Mouse (Mus musculus) urinary bladder, postnatal 25 days (tissue): Measurements from ENCODE around the gene Zfp629.

Experiments
- DNase-seq: peaks from one replicate; pipeline ENCODE4 v3.0.0; 2022; ENCODE audit warnings: low spot score

Gene Zfp629

DNA sequence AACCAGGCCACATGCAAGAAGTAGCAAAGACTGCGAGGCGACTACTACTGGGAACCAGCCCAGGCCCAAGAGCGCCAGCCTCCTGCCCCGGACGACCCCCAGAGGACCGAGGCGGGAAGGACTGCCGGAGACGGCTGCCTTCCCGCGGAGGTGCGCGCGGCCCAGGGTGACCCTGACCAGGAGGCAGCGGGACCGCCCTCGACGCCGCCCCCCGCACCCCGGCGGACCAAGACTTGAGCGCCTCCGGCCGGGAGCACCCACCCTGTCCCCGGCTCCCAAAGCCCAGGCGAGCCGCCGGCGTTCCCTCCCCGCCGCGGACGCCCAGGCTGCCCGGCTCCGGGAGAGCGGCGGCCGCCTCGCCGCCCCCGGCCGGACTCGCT lies 1.1 kb downstream of the Zfp629 start:
- no peak for DNase-seq

DNA sequence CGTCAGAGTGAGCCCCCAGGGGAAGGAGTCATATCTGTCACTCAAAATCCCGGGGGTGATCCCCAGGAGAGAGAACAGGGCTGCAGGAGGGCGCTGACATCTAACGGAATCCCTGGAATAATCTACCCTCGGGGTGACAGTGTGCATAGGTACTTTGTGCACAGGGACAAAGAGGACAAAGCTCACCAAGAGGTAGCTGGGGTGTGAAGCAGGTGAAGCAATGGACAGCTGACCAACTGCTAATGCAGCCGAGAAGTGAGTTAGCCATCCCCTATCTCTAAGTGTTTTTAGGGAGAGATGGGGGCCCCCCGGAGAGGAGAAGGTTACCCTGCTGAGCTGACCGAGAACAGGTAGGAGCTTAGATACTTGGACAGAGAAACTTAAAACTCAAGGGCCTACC lies 1.5 kb downstream of the Zfp629 start:
- DNase-seq: no peak

DNA sequence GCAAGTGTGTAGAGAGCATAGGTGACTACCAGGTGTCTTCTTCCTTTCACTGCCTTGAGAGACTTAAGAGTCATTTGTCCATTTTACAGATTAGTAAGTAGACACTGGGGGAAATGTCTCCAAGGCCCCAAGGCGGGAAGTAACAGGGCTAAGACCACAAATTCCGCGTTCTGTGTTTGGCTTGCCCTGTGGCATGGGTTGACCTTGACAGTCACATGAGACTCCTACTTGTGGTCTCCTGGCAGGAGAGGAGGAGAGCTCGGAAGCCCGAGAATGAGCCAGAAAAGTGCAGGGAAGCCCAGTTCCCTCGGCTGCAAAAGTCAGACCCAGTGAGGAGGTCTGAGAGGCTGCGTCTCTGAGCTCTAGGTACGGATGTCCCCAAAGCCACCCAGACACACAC lies 2.1 kb downstream of the Zfp629 start:
- no peak for DNase-seq

DNA sequence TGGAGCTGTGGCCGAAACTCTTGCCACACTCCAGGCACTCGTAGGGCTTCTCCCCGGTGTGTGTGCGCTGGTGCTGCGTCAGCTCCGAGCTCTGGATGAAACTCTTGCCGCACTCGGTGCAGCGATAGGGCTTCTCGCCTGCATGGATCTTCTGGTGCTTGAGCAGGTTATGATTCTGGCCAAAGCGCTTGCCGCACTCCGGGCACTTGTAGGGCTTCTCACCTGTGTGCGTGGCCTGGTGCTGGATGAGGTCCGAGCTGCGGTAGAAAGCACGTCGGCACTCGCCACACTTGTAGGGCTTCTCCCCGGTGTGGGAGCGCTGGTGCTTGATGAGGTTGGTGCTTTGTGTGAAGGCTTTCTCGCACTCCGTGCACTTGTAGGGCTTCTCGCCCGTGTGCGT lies 4.0 kb downstream of the Zfp629 start:
- DNase-seq: no peak

DNA sequence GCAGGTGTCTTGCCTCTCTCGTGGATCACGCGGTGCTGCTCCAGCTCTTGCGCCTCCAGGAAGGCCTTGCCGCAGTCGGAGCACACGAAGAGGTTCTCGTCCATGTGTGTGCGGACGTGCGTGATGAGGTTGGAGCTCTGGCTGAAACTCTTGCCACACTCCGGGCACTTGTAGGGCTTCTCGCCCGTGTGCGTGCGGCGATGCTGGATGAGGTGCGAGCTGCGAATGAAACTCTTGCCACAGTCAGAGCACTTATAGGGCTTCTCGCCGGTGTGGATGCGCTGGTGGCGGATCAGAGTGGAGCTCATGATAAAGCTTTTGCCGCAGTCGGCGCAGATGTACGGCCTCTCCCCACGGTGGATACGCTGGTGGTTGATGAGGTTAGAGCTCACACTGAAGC lies 4.6 kb downstream of the Zfp629 start:
- no peak for DNase-seq

DNA sequence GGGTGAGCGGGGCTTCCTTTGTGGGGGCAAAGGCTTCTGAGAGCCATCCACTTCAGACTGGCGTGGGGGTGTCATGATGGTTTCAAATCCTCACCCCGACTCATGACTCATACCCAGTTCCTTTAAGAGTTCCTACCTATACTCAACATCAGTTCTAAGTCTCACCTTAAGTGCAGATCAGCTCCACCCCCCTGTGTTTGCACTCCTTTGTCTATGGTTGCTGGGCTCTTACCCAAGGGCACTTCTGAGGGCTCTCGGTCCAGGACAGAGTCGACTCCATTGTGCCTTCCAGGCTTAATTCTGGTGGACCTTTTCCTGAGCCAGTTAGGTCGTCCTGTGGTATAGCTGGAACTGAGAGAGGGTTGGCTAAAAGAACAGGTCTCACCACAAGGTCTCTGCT lies 8.4 kb downstream of the Zfp629 start:
- DNase-seq: no peak

DNA sequence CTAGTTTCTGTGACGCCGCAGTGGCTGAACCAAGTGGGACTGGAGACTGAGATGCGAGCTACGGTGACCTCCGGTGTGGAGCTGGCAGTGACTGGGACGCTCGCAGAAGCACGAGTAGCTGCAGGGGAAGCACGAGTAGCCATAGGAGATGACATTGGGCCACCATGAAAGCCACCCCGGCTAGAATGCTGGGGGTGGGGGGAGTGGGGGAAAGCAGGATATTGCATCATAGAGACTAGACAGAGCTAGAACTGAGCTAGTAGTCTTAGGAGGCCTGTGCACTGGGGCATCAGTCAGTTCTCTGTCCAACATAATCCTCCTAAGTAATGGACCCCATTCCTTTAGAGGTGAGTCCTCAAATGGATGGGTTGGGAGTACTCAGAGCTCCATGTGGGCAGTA lies 11.3 kb downstream of the Zfp629 start:
- no peak for DNase-seq

DNA sequence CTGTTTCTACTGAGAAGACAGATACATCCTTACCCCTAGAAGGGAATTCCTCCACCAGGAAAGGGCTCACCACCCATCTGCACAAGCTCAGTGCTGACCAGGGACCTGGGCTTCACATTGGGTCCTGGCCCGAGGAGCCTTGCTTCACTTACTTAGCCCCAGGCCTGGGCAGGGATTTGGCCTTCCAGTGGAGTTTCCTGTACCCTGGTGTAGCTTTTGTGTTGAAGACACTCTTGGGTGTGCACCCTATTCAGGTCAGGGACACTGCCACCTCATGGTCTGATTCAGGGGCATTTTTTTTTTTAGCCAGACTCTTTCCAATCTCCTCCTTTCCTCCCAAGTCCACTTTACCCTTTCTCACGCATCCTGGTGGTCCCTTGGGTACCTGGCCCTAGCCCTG lies 12.7 kb downstream of the Zfp629 start:
- DNase-seq: no peak

DNA sequence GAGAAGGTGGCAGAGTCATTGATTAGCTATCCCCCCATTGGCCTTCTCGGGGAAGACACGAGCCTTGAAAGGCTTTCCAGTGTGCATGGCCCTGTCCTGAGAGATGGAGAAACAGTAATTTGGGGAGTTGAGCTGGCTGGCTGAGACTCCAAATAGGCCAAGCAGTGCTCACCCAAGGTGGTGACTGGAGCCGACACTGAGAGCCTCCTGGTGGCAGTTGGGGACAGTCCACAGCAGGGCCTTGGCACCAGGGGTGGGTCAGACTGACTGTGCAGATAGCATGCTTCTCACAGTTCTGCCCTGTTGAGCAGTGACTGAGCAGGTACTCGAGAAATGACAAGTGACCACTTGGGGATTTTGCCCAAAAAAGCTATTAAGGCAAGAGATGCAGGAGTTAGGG lies 13.9 kb downstream of the Zfp629 start:
- no peak for DNase-seq

DNA sequence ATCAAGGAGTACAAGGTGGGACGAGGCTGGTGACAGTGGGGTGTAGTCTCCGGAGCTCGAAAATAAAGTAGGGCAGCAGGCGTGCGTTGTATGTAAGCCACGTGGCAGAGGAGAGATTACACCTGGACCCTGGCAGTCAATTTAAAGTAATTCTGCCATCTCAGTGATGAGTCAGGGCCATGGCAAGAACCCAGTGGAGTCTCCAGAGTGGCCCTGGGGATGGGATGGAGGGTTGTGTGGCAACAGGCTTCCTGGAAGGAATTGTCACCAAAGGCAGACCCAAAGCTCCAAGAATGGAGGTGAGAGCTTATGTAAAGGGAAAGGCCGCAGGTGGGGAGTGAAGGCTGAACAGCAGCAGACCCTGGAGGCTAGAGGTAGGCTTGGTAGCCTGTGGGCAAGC lies 15.0 kb downstream of the Zfp629 start:
- no peak for DNase-seq

DNA sequence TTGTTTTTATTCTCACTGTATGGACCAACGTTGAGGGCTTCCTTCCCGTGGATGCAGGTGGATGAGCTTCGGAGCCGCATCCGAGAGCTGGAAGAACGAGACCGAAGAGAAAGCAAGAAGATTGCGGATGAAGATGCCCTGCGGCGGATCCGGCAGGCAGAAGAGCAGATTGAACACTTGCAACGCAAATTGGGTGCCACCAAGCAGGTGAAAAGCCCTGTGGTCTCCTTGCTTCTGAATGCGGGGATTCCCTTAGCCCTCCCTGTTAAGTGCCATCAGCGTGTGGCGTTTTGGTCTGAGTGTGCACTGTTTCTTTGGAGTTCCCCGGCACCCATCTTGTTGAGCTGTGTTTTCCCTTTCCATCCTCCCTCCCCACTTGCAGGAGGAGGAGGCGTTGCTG lies 18.9 kb downstream of the Zfp629 start:
- no peak for DNase-seq

DNA sequence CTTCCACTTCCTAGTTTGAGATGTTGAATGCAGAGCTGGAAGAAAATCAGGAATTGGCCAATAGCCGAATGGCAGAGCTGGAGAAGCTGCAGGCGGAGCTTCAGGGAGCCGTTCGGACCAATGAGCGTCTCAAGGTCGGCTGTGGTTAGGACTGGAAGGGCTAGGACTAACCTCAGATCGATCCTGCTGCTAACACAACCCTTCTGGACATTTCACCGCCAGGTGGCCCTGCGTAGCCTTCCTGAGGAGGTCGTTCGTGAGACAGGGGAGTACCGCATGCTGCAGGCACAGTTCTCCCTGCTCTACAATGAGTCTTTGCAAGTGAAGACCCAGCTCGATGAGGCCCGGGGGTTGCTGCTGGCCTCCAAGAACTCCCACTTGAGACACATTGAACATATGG lies 23.0 kb downstream of the Zfp629 start:
- no peak for DNase-seq

DNA sequence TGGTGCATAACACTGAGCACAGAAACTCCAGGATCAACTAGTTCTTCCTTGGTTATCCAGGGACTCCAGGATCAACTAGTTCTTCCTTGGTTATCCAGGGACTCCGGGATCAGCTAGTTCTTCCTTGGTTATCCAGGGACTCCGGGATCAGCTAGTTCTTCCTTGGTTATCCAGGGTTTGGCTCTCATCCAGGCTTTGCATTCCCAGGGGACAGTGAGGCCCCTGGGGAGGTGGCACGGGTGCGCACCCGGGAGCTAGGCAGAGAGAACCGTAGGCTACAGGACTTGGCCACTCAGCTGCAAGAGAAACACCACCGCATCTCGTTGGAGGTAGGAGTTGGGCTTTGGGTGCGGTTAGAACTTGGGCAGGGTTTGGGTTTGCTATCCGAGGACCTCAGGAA lies 24.5 kb downstream of the Zfp629 start:
- no peak for DNase-seq

DNA sequence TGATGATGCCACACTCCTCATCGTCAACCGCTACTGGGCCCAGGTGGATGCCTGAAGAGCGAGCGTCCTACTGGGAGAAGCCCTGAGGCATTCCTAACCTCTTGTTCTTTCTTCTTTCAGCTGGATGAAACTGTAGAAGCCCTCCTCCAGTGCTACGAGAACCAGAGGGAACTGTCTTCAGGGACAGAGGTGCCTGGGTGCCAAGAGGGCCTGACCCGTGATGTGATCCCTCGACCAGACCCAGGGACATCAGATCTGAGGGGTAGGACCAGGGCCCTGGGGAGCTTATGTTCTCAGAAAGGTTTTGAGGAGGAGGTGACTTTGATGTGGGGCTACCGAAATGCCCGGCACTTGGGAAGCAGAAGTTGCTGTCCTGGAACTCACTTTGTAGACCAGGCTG lies 26.0 kb downstream of the Zfp629 start:
- no peak for DNase-seq

DNA sequence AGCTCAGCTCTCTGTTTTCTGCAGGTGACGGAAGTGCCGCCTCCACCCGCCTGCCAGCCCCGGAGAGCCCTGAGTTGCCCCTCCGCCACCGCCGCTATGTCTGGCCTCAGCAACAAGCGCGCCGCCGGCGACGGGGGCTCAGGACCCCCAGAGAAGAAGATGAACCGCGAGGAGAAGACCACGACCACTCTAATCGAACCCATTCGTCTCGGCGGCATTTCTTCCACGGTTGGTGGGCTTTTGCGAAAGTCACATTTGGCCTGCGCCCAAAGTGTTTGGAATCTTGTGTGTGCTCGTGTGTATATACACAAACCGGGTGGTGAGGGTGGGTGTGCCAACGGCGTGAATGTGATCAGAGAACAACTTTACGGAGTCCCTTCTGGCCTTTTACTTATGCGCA lies 26.7 kb downstream of the Zfp629 start:
- no peak for DNase-seq

DNA sequence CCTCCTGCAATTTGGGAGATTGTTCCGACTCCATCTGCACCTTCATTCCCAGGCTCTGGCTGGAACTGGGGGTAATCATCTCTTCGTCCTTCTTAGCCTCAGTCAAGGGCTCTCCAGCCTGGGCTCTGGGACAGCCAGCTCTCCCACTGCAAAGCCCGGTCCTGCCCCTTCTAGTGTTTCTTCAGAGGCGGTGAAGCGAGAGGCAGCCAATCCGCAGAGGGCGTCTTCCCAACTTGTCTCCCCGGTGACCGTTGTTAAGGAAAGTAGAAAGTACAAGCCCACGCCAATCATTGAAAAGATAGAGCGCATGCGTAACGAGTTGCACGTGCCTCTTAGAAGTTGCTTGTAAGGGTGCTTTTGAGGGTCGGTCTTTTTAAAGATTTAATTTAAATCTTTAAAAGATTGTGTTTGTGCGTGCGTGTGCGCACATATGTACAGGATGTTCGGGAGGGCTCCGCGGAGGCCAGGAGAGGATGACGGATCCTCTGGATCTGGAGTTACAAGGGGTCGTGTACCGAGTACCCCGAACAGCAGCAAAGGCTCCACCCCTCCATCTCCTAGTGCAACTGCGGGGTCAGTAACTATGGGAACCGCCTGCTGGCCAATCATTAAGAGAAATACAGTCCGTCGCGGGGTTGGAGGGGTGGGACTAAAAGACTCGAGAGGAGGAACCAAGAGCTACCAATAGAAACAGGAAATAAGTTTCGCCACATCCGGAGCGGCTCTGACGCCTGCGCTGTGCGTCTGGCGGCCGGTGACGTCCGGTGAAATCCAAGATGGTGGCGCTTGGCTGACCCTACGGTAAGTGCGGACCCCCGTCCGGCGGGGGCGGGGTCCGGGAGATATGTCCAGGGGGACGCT lies 27.4 kb downstream of the Zfp629 start, which contains the start of the genes Ccdc189 and Rnf40:
Ccdc189 (minus strand) TSS at position 585 of the 861 bp plus-strand sequence.
Rnf40 (plus strand) TSS at position 757 of the 861 bp plus-strand sequence.
- DNase-seq: peak; percentile 75

DNA sequence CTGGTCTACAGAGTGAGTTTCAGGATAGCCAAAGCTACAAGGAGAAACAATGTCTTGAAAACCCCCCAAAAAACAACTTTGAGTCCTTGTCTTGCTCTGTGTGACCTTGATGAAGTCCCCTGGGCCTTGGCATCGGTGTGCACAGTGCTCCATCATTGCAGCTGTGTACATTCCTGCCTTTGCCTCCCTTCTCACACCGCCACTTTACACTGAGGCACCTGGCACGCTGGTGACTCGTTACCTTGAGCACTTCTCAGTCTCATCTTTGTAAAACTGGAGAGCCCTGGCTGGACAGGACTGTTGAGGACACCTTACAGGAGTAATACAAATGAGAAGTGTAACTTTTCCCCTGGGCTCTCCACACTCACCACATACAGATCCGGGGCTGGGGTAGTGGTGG lies 28.4 kb downstream of the Zfp629 start:
- no peak for DNase-seq

DNA sequence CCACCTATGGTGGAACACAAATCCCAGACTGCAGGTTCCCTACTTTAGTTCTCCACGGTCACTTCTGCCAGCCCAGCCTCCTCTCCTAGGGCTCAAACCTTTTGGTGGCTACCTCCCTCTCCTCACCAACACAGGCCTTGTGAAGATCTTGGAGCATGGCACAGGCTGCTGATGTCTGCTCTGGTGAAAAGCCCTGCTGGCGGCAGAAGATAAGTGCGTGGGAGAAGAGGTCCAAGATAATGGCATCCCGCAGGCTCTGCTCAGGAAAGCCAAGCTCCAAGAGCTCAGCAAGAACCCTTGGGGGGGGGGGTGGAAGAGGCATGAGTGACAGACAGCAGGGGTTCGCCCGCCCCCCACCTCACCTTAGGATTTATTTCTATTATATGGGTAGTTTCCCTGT lies 29.4 kb downstream of the Zfp629 start:
- no peak for DNase-seq

DNA sequence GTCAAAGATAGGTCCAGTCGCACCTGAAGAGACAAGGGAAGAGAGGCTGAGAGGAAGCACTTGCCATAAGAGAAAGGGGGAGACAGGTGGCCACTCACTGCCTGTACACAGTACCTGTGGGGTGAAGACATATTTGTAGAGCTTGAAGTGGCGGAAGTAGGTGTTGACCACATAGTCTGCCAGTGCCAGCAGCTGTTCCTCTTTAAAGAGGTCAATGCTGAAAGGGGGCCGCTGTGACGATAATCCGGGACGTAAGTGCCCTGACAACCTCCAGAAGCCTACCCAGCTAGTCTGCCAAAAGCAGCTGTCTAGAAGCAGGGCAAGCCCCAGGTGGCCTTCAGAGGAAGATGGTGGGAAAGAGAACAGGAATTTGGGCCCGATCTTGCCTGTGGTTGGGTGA lies 30.6 kb downstream of the Zfp629 start:
- no peak for DNase-seq

DNA sequence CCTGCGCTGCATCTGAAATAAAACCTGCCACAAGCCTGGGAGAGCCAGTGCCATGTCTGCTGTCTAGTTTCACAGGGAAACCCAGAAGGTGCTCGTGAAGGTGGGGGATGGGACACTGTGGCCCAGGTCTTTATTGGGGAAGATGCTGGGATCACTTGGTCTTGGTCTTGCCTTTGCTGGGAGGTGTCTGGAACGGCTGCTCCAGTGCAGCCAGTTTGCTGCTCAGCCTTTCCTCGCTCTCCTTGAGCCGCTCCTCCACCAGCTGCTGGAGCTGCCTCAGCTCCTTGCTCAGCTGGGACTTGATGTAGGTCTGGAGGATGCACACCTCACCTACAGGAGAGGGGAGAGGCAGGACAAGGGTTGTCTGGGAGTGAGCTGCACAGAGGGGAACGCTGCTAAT lies 32.3 kb downstream of the Zfp629 start:
- DNase-seq: no peak

DNA sequence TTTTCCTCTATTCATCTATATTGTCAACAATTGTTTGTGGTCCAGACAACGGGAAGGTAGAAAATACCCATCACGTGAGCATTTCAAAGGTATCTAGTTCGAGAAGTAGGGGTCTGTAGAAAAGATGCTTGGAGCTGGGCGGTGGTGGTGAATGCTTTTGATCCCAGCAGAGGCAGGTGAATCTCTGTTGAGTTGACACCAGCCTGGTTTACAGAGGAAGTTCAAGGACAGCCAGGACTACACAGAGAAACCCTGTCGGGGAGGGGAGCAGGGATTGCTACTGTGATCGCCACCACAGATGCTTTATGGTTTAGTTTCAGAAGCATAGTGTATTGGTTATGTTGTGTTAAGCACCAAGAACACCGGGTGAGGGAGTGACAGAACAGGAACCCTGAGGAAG lies 41.5 kb downstream of the Zfp629 start:
- no peak for DNase-seq

DNA sequence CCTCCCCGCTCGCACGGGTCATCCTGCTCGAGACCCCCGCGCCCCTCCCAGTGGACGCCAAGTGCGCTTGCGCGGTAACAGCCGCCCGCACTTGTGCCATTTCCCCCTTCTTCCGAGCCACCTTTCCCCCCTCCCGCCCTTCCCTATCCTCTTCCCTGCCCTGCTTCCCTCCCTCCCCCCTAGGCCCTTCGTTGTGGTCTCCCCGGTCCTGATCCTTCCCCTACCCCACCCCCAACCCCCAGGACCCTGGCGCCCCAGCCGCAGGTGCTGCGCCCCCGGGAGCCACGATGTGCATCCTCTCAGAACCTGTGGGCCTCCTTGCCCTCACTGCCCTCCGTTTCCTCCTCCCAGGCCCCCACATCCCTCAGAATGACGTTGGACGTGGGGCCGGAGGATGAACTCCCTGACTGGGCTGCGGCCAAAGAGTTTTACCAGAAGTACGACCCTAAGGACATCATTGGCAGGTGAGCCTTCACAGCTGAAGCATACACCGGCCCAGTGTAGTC lies 42.0 kb downstream of the Zfp629 start:
- DNase-seq: no peak

DNA sequence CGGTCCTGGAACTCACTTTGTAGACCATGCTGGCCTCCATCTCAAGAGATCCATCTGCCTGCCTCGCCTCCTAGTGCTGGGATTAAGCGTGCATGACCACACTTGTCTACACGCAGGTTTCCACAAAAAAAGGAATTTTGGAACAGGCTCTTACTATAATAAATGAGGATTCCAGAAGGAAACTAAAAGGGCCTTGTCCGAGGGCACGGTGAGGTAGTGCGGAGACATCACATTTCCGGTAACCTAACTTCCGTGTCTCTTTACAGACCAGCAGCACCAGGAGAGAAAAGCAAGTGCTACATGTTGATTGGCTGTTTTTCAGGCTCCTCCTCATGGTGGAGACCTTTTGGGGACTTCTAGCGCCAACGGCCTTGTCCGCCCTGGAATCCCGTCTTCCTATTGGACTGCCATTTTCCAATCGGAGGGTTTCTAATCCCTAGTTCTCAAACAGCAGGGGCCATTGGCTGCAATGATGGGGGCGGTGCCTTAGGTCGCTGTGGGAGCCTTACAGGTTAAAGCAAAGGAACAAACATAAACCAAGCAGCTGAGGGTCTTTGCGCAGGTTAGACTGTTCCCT lies 42.6 kb downstream of the Zfp629 start, which contains the start of gene Phkg2:
Phkg2 (plus strand) TSS at position 446 of the 577 bp plus-strand sequence.
- DNase-seq: peak; percentile 77
